Mouse (Mus musculus) c-Kit-positive CD71-positive TER-119-negative erythroid progenitor cells, embryonic 14.5 days (primary cell): ENCODE results near the gene Rassf4.

Experiments used
- DNase-seq: peaks from one replicate; pipeline ENCODE4 v3.0.0-alpha.2; 2013; ENCODE audit warnings: low read depth

Gene Rassf4

GRCm38 (mm10) chr6:116673471-116674282 is at the start of gene Rassf4:
Gene Rassf4 (minus strand): TSS chr6:116673952.
- DNase-seq = peak; percentile 50

GRCm38 (mm10) chr6:116718920-116719319 is 45.2 kb upstream of the Rassf4 start:
- no peak for DNase-seq

DNA sequence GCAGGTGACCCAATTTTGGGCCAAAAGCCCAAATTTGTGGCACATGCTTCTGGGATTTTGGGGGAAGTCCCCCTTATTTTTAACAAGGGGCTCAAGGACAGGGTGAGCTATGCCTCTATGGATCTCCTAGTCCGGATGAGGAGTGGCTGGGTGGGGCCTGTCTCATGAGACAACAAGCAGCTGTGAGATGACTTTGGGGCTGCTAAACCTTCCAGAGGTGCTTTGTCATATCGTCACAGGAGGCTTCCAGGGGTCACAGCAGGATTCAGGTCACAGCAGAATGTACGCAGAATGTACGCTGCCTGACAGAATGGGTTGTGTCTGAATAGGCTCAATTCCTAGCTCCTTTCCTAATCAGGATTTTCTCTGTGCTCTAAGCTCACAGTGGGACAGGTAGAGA is 44.6 kb upstream of the Rassf4 start:
- no peak for DNase-seq

DNA sequence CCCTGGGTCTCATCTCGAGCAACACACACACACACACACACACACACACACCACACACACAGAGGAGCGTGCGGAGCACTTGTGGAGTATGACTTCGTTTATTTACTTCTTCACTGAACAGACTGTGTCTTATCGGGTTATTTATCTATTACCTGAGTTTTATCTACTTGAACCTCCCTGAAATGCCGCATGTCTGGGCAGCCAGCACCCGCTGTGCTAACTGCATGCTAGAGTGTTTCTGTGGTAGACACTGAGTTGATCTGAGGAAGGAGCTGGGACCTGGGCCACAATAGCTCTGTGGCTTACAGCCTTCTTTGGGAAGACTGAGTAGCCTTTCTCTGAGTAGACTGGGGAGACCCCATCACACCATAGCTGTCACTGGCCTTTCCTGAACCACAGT is 44.1 kb upstream of the Rassf4 start:
- no peak for DNase-seq

- DNase-seq = no peak
Measured at GRCm38 (mm10) chr6:116716666-116717065, 42.9 kb upstream of the Rassf4 start, which contains the start of gene Tmem72. Gene Tmem72 (minus strand): TSS chr6:116716913.

DNA sequence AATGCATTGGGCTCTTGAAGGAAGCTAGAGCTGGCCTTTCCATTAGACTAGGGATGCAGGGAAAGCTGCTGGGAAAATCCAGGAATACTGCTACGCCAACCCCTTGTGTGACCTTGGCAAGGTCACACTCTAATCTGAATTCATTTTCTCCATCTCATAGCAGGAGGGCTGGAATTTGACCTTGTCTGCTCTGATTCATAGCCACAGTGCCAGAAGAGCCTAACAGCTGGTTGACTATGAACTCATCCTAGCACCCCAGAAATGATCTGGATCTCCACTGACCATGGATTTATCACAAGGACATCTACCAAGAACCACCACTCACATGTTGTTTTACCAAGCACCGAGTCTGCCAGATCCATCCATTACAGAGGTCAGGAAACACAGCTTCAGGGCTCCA is 41.4 kb upstream of the Rassf4 start:
- no peak for DNase-seq

DNA sequence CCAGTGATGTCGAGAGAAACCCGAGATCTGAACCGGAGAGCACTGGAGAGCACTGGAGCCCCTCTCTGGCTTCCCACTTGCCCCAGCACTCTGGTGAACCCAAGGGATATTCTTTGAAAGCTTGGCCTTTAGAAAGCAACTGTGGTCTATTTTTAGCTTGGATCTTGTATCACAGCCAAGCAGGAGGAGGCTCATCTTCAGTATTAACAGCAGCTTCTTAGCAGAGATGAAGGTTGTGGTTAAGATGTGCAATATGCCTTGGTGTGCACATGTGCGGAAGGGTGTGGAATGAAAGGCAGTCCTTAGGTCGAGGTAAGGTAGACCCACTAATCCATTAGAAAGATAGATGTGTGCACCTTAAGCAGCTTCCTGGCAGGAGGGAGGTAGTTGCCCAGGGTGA is 40.8 kb upstream of the Rassf4 start:
- DNase-seq = no peak

DNA sequence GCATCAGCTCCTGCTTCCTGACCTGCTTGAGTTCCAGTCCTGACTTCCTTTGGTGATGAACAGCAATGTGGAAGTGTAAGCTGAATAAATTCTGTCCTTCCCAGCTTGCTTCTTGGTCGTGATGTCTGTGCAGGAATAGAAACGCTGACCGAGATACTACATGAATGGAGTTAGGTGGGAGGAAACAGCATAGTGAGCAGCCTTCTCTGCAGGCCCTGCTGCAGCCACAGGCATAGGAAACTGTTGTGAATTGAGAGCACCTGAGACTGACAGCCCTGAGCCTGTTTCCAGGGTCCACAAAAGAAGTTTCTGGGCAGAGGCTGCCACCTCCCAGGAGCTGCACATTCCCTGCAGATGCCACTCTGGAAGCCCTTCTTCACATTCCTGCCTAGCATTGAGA is 40.2 kb upstream of the Rassf4 start:
- DNase-seq = no peak

DNA sequence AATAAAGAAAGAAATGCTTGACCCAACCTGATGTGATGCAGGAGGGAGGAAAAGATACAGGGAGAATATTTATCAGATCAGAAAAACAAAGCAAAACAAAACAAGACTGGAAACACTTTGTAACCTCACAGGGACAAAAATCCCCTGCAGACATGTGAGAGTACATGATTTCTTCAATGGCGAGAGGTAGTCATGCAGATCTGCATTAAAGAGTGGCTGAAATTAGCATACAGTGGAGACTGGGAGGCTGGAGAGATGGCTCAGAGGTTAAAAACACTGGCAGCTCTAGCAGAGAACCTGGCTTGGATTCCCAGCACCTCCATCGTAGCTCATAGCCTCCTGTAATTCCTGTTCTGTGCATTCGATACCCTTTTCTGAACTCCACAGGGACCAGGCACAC is 38.8 kb upstream of the Rassf4 start:
- DNase-seq = no peak

DNA sequence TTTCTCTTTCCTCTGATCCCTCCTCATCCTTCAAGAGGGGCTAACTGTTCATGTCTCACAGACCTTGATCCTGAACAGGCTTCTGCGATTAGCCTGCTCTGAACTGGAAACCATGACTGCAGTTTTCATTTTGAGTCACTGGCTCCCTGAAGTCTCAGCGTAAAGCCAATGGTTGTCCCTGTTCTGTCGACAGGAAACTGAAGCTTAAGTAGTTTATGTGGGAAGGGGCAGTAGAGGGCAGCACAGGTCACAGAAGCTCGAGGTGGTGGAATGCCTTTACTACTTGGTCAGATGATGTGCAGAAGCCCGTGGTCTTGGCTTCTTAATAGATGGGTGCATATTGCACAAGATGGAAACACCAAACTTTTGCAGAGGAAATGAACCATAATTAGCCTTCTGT is 38.3 kb upstream of the Rassf4 start:
- no peak for DNase-seq

DNA sequence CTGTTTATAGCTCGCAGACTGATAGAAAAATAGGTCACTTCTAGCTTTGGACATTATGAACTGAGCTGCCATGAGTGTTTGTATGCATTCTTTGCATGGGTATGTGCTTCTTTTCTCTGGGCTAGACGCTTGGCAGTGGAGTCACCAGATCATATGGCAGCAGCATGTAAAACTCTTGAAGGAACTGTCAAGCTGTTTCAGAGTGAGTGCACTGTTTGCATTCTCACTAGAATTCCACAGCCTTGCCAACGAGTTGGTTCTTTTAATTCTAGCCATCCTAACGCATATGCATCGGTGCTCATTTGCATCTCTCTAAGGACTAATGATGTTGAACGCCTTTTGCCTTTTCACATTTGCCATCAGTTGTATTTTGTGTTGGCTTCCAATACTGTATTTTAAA is 30.6 kb upstream of the Rassf4 start:
- DNase-seq = no peak

- DNase-seq = no peak
Measured at GRCm38 (mm10) chr6:116700821-116701220, 27.1 kb upstream of the Rassf4 start.

DNA sequence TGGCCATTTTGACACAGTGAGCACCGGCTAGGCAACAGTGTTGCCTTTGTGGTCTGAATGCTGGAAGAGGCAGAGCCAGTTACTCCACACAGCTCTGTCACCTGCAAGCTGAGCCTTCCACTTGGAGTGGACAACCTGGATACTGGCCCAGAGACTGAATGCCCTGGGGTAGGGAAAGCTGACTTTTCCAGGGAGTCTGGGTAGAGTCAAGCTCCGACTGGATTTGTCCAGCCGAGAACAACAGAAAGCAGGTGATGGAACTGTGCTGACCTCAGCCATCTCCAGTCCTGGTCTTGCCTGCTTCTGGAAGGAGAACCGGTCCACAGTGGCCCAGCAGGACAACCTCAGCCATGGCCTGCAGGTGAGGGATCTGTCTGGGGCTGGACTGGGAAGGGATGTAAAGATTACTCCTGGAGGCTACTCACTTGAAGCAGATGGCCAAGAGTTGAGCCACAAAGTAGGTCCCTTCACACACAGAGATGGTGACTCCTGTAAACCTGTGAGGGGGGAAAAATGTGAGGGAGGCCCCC is 24.2 kb upstream of the Rassf4 start:
- no peak for DNase-seq

DNA sequence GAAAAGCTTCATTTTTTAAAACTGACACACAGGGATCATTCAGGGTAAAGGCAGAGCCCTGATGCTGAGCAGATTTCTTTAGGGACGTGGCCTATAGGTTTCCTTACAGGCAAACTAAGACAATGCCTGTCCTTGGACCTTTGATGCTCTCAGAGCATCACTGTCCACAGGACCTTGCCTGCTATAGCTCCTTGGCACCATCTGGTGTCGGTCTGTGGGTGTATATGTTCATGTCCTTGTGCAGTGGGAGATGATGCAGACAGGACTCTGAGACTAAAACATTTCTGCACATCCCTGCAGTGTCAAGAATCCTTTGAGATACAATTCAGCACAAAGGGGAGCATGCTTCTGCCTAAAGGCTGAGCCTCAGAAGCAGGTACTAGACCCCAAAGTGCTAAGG is 23.7 kb upstream of the Rassf4 start:
- DNase-seq = peak; percentile 21

GRCm38 (mm10) chr6:116694346-116694745 is 20.6 kb upstream of the Rassf4 start:
- no peak for DNase-seq

GRCm38 (mm10) chr6:116693639-116694038 is 19.9 kb upstream of the Rassf4 start:
- no peak for DNase-seq

GRCm38 (mm10) chr6:116682317-116682716 is 8.6 kb upstream of the Rassf4 start:
- no peak for DNase-seq

DNA sequence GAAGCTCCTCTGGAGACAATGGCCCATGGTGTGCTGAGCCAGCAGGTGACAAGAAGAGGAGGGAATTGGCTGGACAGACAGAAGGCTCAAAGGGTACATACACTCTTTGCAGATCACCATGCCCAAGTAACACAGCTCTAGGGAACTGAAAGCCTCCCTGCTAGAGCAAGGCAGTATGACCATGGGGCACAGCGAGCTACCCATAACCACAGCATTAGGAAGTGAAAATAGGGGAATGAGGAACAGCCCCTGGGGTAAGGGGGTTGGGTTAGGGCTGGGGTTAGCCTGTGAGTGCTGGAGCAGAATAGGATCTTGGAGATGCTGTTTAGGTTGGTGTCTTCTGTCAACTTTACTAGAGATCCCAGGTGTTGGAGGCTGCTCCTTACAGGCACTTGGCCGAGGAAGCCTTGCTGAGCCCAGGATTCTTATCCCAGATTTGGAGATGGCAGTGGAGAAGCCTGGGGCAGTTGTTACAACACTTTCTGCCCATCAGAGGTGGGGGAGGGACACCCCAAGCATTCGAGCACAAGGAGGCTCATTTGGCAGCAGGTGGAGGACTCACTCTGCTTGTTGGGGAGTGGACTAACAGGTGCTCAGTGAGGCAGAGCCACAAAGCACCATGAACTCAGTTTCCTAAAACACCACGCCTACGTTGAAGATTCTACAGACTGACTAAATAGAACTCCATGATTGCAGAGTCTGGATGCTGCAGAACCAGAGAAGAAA is 6.0 kb upstream of the Rassf4 start:
- DNase-seq = no peak

DNA sequence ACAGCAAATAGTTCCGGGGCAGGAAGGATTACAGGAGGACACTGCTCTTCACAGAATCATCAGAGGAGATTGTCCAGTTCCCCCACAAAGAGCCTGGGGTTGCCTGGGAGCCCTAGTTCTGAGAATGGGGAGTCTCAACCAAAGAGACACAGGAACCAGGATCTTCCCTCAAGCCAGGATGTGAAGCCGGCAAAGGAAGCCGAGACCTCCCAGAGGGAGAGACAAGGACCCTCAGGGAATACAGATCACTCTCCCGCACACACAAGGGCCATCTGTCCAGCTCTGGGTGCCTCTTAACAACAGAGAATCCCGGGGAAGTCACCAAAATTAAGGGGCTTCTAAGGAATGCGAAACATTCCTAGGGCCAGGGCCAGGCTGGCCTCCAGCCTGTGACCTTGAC is 3.6 kb upstream of the Rassf4 start:
- no peak for DNase-seq

DNA sequence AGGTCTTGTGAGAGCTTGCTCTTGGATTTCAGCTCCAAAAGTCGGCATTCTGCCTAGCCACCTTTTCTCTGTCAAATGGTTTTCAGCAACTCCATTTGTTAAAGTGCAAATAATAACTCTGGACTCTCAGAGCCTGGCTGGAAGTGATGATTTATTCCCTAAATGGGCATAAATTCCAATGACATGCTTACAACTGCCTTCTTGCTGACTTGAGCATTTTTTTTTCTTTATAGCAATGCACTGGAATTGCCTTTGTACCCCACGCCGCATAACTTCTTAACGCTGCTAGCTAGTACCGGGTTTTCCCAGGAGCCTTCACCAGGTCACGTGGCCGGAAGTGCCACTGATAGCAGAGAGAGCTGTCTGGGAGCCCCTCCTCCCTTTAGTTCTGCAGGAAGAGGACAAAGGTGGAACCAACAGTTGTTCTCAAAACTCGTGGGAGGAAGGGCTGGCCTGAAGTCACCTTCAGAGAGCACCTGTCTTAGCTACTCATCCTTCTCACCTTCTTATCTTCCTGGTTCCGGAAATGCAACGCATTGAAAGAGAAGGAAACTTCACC is 2.7 kb upstream of the Rassf4 start:
- DNase-seq = no peak

GRCm38 (mm10) chr6:116674283-116674886 is 633 bp upstream of the Rassf4 start:
- DNase-seq = no peak

DNA sequence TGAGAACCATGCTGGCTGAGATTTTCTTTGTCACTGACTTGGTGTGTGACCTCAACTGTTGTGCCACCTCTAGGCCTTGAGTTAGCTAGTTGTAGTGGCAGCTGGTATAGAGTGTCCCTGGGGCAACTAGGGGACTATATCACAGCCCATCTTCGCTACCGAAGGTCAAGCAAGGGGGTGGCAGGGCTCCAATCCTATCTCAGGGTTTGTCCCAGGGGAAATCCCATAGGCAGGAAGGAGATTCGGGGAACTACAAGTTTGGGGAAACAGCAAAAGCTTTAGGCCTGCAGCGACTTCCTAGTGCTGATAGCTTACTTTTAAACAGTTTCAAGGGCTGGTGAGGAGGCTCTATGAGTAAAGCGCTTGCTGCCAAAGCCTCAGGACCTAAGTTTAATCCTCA is 1.4 kb downstream of the Rassf4 start:
- no peak for DNase-seq

GRCm38 (mm10) chr6:116671768-116672167 is 2.0 kb downstream of the Rassf4 start:
- DNase-seq = no peak
